Mouse (Mus musculus): Measurements from ENCODE around the gene Ust. TPM values are rescaled to one million over a fixed set of nuclear protein-coding genes. Genes with fewer than 3 reads are reported as not detected.

Ust gene
- polyA plus RNA-seq, 1 experiment from 2014 or later, result 4.5 TPM

- ATAC-seq (replicated peaks), result peak; percentile 52; the same call in 1 of the 2 replicates
- WGBS, result 67% methylated on average over 12 of the region's 12 CpGs
- H3K4me3 ChIP-seq, result no peak overlapping the region
- H3K9me3 ChIP-seq, result no peaks in the 10 kb centered on the region
- H3K27me3 ChIP-seq (replicated peaks), result no peaks in the 10 kb centered on the region
- H3K36me3 ChIP-seq (replicated peaks), result no peaks in the 10 kb centered on the region
- H3K4me1 ChIP-seq, result no peaks in the 10 kb centered on the region
- H3K27ac ChIP-seq, result no peak overlapping the region
- no peak overlapping the region for H3K9ac ChIP-seq
- H3K4me2 ChIP-seq, result no peak overlapping the region
Measured at GRCm38 (mm10) chr10:8339645-8340428, 178.8 kb downstream of the Ust start.

GRCm38 (mm10) chr10:8336601-8337000, 182.0 kb downstream of the Ust start:
- no peaks in the 10 kb centered on the region for H3K4me1 ChIP-seq
- no peak overlapping the region for H3K4me2 ChIP-seq
- no peak overlapping the region for H3K27ac ChIP-seq
- H3K9me3 ChIP-seq, result no peaks in the 10 kb centered on the region
- no peak for ATAC-seq (replicated peaks)
- WGBS, result 87% methylated on average over 1 of the region's 1 CpGs
- no peaks in the 10 kb centered on the region for H3K36me3 ChIP-seq (replicated peaks)
- no peak overlapping the region for H3K4me3 ChIP-seq
- H3K9ac ChIP-seq, result no peak overlapping the region
- H3K27me3 ChIP-seq (replicated peaks), result no peaks in the 10 kb centered on the region

DNA sequence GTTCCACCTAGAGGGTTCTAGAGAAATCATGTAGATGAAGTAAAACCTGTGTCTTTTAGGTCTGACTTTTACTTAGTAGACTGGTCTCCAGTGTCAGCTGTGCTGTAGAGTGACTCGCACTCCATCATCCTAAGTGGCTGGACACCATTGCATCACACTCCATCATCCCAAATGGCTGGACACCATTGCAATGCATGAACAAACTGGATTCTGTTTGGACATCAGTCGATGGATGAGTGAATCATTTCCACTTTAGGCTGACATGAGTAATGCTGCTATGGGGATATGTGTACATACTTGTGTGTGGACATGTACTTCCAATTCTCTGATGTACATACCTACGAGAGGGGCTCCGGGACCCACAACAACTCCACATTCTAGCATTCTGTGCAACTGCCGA, 187.7 kb downstream of the Ust start:
- Histone ChIP-seq H3K4me2 (no peak overlapping the region), H3K36me3 (replicated peaks) (no peaks in the 10 kb centered on the region), H3K9ac (no peak overlapping the region), H3K27me3 (replicated peaks) (no peaks in the 10 kb centered on the region), H3K9me3 (no peaks in the 10 kb centered on the region), H3K27ac (no peak overlapping the region), H3K4me1 (no peaks in the 10 kb centered on the region), H3K4me3 (no peak overlapping the region)
- 90% methylated on average over 5 of the region's 5 CpGs for WGBS
- ATAC-seq (replicated peaks), result no peak

- H3K27ac ChIP-seq, result no peak overlapping the region
- 93% methylated on average over 8 of the region's 8 CpGs for WGBS
- ATAC-seq (replicated peaks), result no peak
- no peak overlapping the region for H3K4me2 ChIP-seq
- H3K27me3 ChIP-seq (replicated peaks), result no peaks in the 10 kb centered on the region
- no peaks in the 10 kb centered on the region for H3K9me3 ChIP-seq
- no peaks in the 10 kb centered on the region for H3K36me3 ChIP-seq (replicated peaks)
- no peaks in the 10 kb centered on the region for H3K4me1 ChIP-seq
- no peak overlapping the region for H3K9ac ChIP-seq
- H3K4me3 ChIP-seq, result no peak overlapping the region
Measured at GRCm38 (mm10) chr10:8330006-8330405, 188.6 kb downstream of the Ust start.

DNA sequence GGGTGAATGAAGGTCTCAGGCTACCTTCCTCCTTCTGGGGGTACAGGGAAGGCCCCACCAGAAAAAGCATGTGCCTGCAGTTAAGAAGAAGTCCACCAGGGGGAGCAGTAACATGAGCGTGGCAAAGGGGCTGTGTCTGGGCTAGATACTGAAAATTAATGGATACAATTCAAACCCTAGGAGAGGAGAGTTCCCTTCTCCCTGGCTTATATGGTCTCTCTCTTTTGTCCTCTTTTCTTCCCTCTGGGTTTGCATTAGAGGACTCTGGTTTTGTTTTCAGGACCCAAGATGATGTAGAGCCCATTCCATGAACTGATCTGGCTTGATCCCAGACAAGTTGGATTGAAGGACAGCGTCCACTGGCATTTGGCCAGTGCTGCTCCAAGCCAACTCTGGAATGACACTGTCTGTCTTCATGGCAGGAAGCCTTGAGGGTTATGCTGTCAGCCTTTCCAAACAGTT, 195.3 kb downstream of the Ust start:
- WGBS, result 35% methylated on average over 2 of the region's 2 CpGs
- Histone ChIP-seq H3K4me2 (no peak overlapping the region), H3K9me3 (no peaks in the 10 kb centered on the region), H3K4me3 (no peak overlapping the region), H3K4me1 (no peaks in the 10 kb centered on the region), H3K36me3 (replicated peaks) (no peaks in the 10 kb centered on the region), H3K27ac (no peak overlapping the region), H3K9ac (no peak overlapping the region), H3K27me3 (replicated peaks) (no peaks in the 10 kb centered on the region)
- no peak; the same call in 1 of the 2 replicates for ATAC-seq (replicated peaks)

DNA sequence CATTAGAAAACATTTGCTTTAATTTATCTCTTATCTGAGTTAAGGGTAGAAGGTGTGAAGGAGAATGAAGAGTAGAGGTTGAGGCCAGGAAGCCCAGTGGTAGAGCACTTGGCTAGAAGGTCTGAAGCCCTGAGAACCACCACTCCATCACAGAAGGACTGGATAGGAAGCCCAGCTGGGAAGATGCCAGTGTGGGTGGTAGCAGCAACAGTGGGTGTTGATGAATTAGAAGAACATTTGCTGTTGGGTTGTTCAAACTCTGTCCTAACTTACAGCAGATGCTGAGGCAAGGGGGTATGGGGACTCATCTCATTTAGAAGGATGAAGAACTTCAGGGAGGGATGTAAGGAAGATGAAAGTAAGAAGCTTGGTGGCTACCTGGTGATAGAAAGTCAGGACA, 197.9 kb downstream of the Ust start:
- H3K27ac ChIP-seq, result no peak overlapping the region
- ATAC-seq (replicated peaks), result no peak
- H3K4me3 ChIP-seq, result no peak overlapping the region
- no peaks in the 10 kb centered on the region for H3K9me3 ChIP-seq
- H3K4me2 ChIP-seq, result no peak overlapping the region
- H3K4me1 ChIP-seq, result no peaks in the 10 kb centered on the region
- H3K9ac ChIP-seq, result no peak overlapping the region
- no peaks in the 10 kb centered on the region for H3K27me3 ChIP-seq (replicated peaks)
- no peaks in the 10 kb centered on the region for H3K36me3 ChIP-seq (replicated peaks)

DNA sequence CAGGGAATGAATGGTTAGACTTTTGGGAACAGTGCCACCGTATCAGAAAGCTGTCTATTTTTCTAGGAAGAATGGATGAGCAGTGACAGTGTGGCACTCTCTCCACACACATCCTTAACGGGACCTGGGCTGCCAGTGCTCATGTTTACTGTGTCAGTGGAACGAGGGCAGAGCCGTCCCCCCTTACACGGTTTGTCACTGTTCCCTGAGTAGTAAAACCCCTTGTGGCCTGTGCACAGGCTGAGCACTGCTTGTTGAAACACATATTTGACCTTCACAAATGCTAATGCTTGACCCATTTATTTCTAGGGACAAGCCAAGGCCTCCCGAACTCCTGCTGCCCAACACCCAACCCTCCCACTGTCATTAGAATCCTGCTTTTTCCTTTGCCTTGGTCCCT, 209.2 kb downstream of the Ust start:
- H3K4me1 ChIP-seq, result no peaks in the 10 kb centered on the region
- H3K36me3 ChIP-seq (replicated peaks), result no peaks in the 10 kb centered on the region
- H3K4me2 ChIP-seq, result no peak overlapping the region
- WGBS, result 70% methylated on average over 6 of the region's 6 CpGs
- no peak overlapping the region for H3K9ac ChIP-seq
- H3K27ac ChIP-seq, result no peak overlapping the region
- no peaks in the 10 kb centered on the region for H3K27me3 ChIP-seq (replicated peaks)
- H3K4me3 ChIP-seq, result no peak overlapping the region
- H3K9me3 ChIP-seq, result no peaks in the 10 kb centered on the region
- no peak for ATAC-seq (replicated peaks)

GRCm38 (mm10) chr10:8304211-8304610, 214.4 kb downstream of the Ust start:
- 63% methylated on average over 4 of the region's 4 CpGs for WGBS
- no peaks in the 10 kb centered on the region for H3K27me3 ChIP-seq (replicated peaks)
- H3K27ac ChIP-seq, result no peak overlapping the region
- no peaks in the 10 kb centered on the region for H3K4me1 ChIP-seq
- H3K9ac ChIP-seq, result no peak overlapping the region
- H3K4me3 ChIP-seq, result no peak overlapping the region
- H3K36me3 ChIP-seq (replicated peaks), result no peaks in the 10 kb centered on the region
- no peak for ATAC-seq (replicated peaks)
- no peak overlapping the region for H3K4me2 ChIP-seq
- H3K9me3 ChIP-seq, result no peaks in the 10 kb centered on the region

GRCm38 (mm10) chr10:8299166-8299565, 219.5 kb downstream of the Ust start:
- H3K27ac ChIP-seq, result no peak overlapping the region
- H3K36me3 ChIP-seq (replicated peaks), result no peaks in the 10 kb centered on the region
- 92% methylated on average over 1 of the region's 1 CpGs for WGBS
- no peak overlapping the region for H3K9ac ChIP-seq
- H3K27me3 ChIP-seq (replicated peaks), result no peaks in the 10 kb centered on the region
- no peaks in the 10 kb centered on the region for H3K9me3 ChIP-seq
- ATAC-seq (replicated peaks), result no peak
- no peak overlapping the region for H3K4me2 ChIP-seq
- no peak overlapping the region for H3K4me3 ChIP-seq
- H3K4me1 ChIP-seq, result no peaks in the 10 kb centered on the region

- Histone ChIP-seq H3K4me3 (no peak overlapping the region), H3K4me1 (no peaks in the 10 kb centered on the region), H3K9me3 (no peaks in the 10 kb centered on the region), H3K27me3 (replicated peaks) (no peaks in the 10 kb centered on the region), H3K9ac (no peak overlapping the region), H3K36me3 (replicated peaks) (no peaks in the 10 kb centered on the region), H3K4me2 (no peak overlapping the region), H3K27ac (no peak overlapping the region)
- ATAC-seq (replicated peaks), result 0 out of 2 replicates have a peak, but pooled peaks have one; percentile 27
- WGBS, result 13% methylated on average over 2 of the region's 2 CpGs
Measured at GRCm38 (mm10) chr10:8297214-8297613, 221.4 kb downstream of the Ust start.

GRCm38 (mm10) chr10:8290661-8291060, 228.0 kb downstream of the Ust start:
- H3K36me3 ChIP-seq (replicated peaks), result no peaks in the 10 kb centered on the region
- H3K4me1 ChIP-seq, result no peaks in the 10 kb centered on the region
- no peak overlapping the region for H3K27ac ChIP-seq
- no peaks in the 10 kb centered on the region for H3K9me3 ChIP-seq
- no peak overlapping the region for H3K4me3 ChIP-seq
- WGBS, result 49% methylated on average over 5 of the region's 5 CpGs
- H3K27me3 ChIP-seq (replicated peaks), result no peaks in the 10 kb centered on the region
- no peak overlapping the region for H3K9ac ChIP-seq
- H3K4me2 ChIP-seq, result no peak overlapping the region
- no peak for ATAC-seq (replicated peaks)

DNA sequence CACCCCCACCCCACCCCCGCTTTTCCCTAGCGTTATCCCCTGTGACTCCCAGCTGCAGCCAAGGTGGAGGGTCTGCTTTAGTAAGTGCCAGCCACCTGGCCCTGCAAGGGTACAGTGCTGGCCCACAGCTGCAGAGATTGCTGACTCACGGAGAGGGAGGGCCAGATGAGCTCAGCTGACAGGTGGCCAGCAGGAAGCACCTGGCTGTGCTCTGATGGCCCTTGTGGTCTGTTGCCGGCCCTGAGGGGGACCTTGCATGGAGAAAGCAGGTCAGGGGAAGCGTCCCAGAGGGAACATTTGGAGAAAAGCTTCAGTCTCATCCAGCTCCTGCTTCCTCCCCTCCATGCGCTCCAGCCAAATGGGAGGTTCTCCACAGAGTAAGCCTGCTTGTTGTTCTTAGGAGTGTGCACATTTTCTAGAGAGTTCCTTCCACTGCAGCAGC, 231.3 kb downstream of the Ust start:
- Histone ChIP-seq H3K4me2 (no peak overlapping the region), H3K27me3 (replicated peaks) (no peaks in the 10 kb centered on the region), H3K9me3 (no peaks in the 10 kb centered on the region), H3K36me3 (replicated peaks) (no peaks in the 10 kb centered on the region), H3K4me1 (no peaks in the 10 kb centered on the region), H3K9ac (no peak overlapping the region), H3K4me3 (no peak overlapping the region), H3K27ac (no peak overlapping the region)
- ATAC-seq (replicated peaks), result no peak
- 33% methylated on average over 6 of the region's 6 CpGs for WGBS

DNA sequence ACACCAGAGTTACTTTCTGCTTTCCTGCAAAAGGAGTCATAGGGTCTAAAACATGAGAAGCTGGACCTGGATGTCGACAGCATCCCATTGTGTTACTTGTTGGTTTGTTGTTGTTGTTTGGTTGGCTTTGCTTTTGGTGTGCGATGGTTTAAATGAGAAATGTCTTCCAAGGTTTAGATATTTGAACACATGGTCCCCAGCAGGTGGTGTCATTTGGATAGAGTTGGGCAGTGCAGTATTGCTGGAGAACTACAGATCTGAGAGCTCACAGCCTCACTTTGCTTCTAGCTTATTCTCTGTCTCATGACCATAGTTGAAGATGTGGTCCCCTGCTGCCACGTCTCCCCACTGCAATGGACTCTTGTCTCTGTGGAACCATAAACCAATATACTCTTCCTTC, 234.6 kb downstream of the Ust start:
- ATAC-seq (replicated peaks), result no peak
- Histone ChIP-seq H3K4me1 (no peaks in the 10 kb centered on the region), H3K9me3 (no peaks in the 10 kb centered on the region), H3K27ac (no peak overlapping the region), H3K27me3 (replicated peaks) (no peaks in the 10 kb centered on the region), H3K9ac (no peak overlapping the region), H3K4me2 (no peak overlapping the region), H3K36me3 (replicated peaks) (no peaks in the 10 kb centered on the region), H3K4me3 (no peak overlapping the region)
- WGBS, result 89% methylated on average over 3 of the region's 3 CpGs
